Mouse (Mus musculus): Measurements from ENCODE around the gene Pcsk6. TPM values are rescaled to one million over a fixed set of nuclear protein-coding genes. Genes with fewer than 3 reads are reported as not detected.
"Not testable (repeated sequence)": the region's sequence is repeated elsewhere in the genome, so short reads cannot be mapped to it uniquely, and the experiment has no call there.

Pcsk6 gene
- polyA plus RNA-seq (2015; fragmentation: Nextera tagmentation; extraction: Ambion mirVana): 1.5 and 1.7 TPM in 2 replicates

- no peak within 1 kb of the TSS for H3K27ac ChIP-seq (replicated peaks)
- peaks cover 17% of the 10 kb centered on the region for H3K4me1 ChIP-seq
- ATAC-seq (ENCODE audit: extremely low read depth, insufficient number of reproducible peaks, low FRiP score, low TSS enrichment): 0 out of 2 replicates have a peak, but pooled peaks have one; percentile 54
- under 1% methylated on average over 82 of the region's 111 CpGs for WGBS
- no peaks in the 10 kb centered on the region for H3K9me3 ChIP-seq
- peak within 1 kb of the TSS; percentile 71 for H3K4me3 ChIP-seq
- peaks cover 96% of the 10 kb centered on the region for H3K27me3 ChIP-seq (replicated peaks)
- H3K4me2 ChIP-seq: peak within 1 kb of the TSS; percentile 98
- no peaks in the 10 kb centered on the region for H3K36me3 ChIP-seq
- H3K9ac ChIP-seq: peak within 1 kb of the TSS; percentile 85
These were observed at the start of gene Pcsk6 for GRCm38 (mm10) chr7:65861591-65862472. TSS of gene Pcsk6 (plus strand) at chr7:65861734.

- peak; percentile 25; the same call in 1 of the 2 replicates for ATAC-seq (ENCODE audit: extremely low read depth, insufficient number of reproducible peaks, low FRiP score, low TSS enrichment)
- H3K36me3 ChIP-seq: no peaks in the 10 kb centered on the region
- no peak overlapping the region for H3K27ac ChIP-seq (replicated peaks)
- no peak overlapping the region for H3K4me2 ChIP-seq
- H3K9ac ChIP-seq: no peak overlapping the region
- H3K9me3 ChIP-seq: 0 out of 2 replicates have a peak, but pooled peaks cover 9% of the 10 kb centered on the region
- WGBS: 76% methylated on average over 8 of the region's 8 CpGs
- no peaks in the 10 kb centered on the region for H3K4me1 ChIP-seq
- no peaks in the 10 kb centered on the region for H3K27me3 ChIP-seq (replicated peaks)
- no peak overlapping the region for H3K4me3 ChIP-seq
These were observed 47.8 kb upstream of the Pcsk6 start for GRCm38 (mm10) chr7:65813611-65814212.

- H3K9ac ChIP-seq: no peak overlapping the region
- 0 out of 2 replicates have a peak, but pooled peaks cover 9% of the 10 kb centered on the region for H3K9me3 ChIP-seq
- no peaks in the 10 kb centered on the region for H3K27me3 ChIP-seq (replicated peaks)
- no peaks in the 10 kb centered on the region for H3K4me1 ChIP-seq
- no peak overlapping the region for H3K27ac ChIP-seq (replicated peaks)
- 88% methylated on average over 8 of the region's 8 CpGs for WGBS
- no peak overlapping the region for H3K4me3 ChIP-seq
- no peak for ATAC-seq (ENCODE audit: extremely low read depth, insufficient number of reproducible peaks, low FRiP score, low TSS enrichment)
- no peak overlapping the region for H3K4me2 ChIP-seq
- H3K36me3 ChIP-seq: no peaks in the 10 kb centered on the region
These were observed 44.0 kb upstream of the Pcsk6 start for GRCm38 (mm10) chr7:65817564-65817963.

- no peak overlapping the region for H3K9ac ChIP-seq
- H3K27me3 ChIP-seq (replicated peaks): no peaks in the 10 kb centered on the region
- no peak overlapping the region for H3K27ac ChIP-seq (replicated peaks)
- no peaks in the 10 kb centered on the region for H3K4me1 ChIP-seq
- H3K9me3 ChIP-seq: 0 out of 2 replicates have a peak, but pooled peaks cover 9% of the 10 kb centered on the region
- no peak overlapping the region for H3K4me2 ChIP-seq
- no peak for ATAC-seq (ENCODE audit: extremely low read depth, insufficient number of reproducible peaks, low FRiP score, low TSS enrichment)
- H3K4me3 ChIP-seq: no peak overlapping the region
- no peaks in the 10 kb centered on the region for H3K36me3 ChIP-seq
- 37% methylated on average over 8 of the region's 8 CpGs for WGBS
These were observed 41.1 kb upstream of the Pcsk6 start for GRCm38 (mm10) chr7:65820391-65820790.

- H3K4me3 ChIP-seq; H3K27me3 ChIP-seq (replicated peaks); H3K9ac ChIP-seq; H3K4me1 ChIP-seq; H3K27ac ChIP-seq (replicated peaks); ATAC-seq (ENCODE audit: extremely low read depth, insufficient number of reproducible peaks, low FRiP score, low TSS enrichment); H3K36me3 ChIP-seq; H3K9me3 ChIP-seq; H3K4me2 ChIP-seq: not testable (repeated sequence)
- 72% methylated on average over 4 of the region's 4 CpGs for WGBS
These were observed 39.6 kb upstream of the Pcsk6 start for GRCm38 (mm10) chr7:65821901-65822300.

GRCm38 (mm10) chr7:65822506-65823119, 38.9 kb upstream of the Pcsk6 start:
- ATAC-seq (ENCODE audit: extremely low read depth, insufficient number of reproducible peaks, low FRiP score, low TSS enrichment): no peak
- Histone ChIP-seq H3K27me3 (replicated peaks) (no peaks in the 10 kb centered on the region), H3K9ac (no peak overlapping the region), H3K27ac (replicated peaks) (no peak overlapping the region), H3K9me3 (no peaks in the 10 kb centered on the region), H3K4me3 (no peak overlapping the region), H3K36me3 (no peaks in the 10 kb centered on the region), H3K4me2 (no peak overlapping the region), H3K4me1 (no peaks in the 10 kb centered on the region)
- 63% methylated on average over 2 of the region's 2 CpGs for WGBS

- H3K4me3 ChIP-seq: no peak overlapping the region
- ATAC-seq (ENCODE audit: extremely low read depth, insufficient number of reproducible peaks, low FRiP score, low TSS enrichment): no peak
- H3K9ac ChIP-seq: no peak overlapping the region
- no peak overlapping the region for H3K4me2 ChIP-seq
- peaks cover 18% of the 10 kb centered on the region; the same call in 1 of the 2 replicates for H3K9me3 ChIP-seq
- 85% methylated on average over 3 of the region's 3 CpGs for WGBS
- H3K36me3 ChIP-seq: no peaks in the 10 kb centered on the region
- no peak overlapping the region for H3K27ac ChIP-seq (replicated peaks)
- H3K4me1 ChIP-seq: no peaks in the 10 kb centered on the region
- H3K27me3 ChIP-seq (replicated peaks): no peaks in the 10 kb centered on the region
These were observed 21.8 kb upstream of the Pcsk6 start for GRCm38 (mm10) chr7:65839756-65840155.

GRCm38 (mm10) chr7:65843210-65843609, 18.3 kb upstream of the Pcsk6 start:
- H3K4me3 ChIP-seq: no peak overlapping the region
- no peak overlapping the region for H3K9ac ChIP-seq
- H3K36me3 ChIP-seq: no peaks in the 10 kb centered on the region
- H3K4me1 ChIP-seq: no peaks in the 10 kb centered on the region
- peaks cover 23% of the 10 kb centered on the region for H3K9me3 ChIP-seq
- peaks cover 5% of the 10 kb centered on the region; the same call in 1 of the 2 replicates for H3K27me3 ChIP-seq (replicated peaks)
- no peak for ATAC-seq (ENCODE audit: extremely low read depth, insufficient number of reproducible peaks, low FRiP score, low TSS enrichment)
- no peak overlapping the region for H3K27ac ChIP-seq (replicated peaks)
- H3K4me2 ChIP-seq: no peak overlapping the region
- WGBS: 45% methylated on average over 2 of the region's 2 CpGs

- no peaks in the 10 kb centered on the region for H3K36me3 ChIP-seq
- no peak overlapping the region for H3K27ac ChIP-seq (replicated peaks)
- no peak overlapping the region for H3K4me3 ChIP-seq
- no peak for ATAC-seq (ENCODE audit: extremely low read depth, insufficient number of reproducible peaks, low FRiP score, low TSS enrichment)
- 59% methylated on average over 7 of the region's 7 CpGs for WGBS
- H3K27me3 ChIP-seq (replicated peaks): peaks cover 97% of the 10 kb centered on the region
- H3K4me1 ChIP-seq: peaks cover 17% of the 10 kb centered on the region
- no peaks in the 10 kb centered on the region for H3K9me3 ChIP-seq
- peak overlapping the region; percentile 98 for H3K4me2 ChIP-seq
- no peak overlapping the region for H3K9ac ChIP-seq
These were observed 553 bp upstream of the Pcsk6 start for GRCm38 (mm10) chr7:65860981-65861380.

- no peak for ATAC-seq (ENCODE audit: extremely low read depth, insufficient number of reproducible peaks, low FRiP score, low TSS enrichment)
- WGBS: 3% methylated on average over 61 of the region's 61 CpGs
- Histone ChIP-seq H3K4me3 (peak overlapping the region; percentile 71), H3K4me2 (peak overlapping the region; percentile 98), H3K27me3 (replicated peaks) (peaks cover 96% of the 10 kb centered on the region), H3K9me3 (no peaks in the 10 kb centered on the region), H3K36me3 (no peaks in the 10 kb centered on the region), H3K9ac (peak overlapping the region; percentile 85), H3K27ac (replicated peaks) (no peak overlapping the region), H3K4me1 (peaks cover 17% of the 10 kb centered on the region)
These were observed 1.1 kb downstream of the Pcsk6 start for GRCm38 (mm10) chr7:65862473-65863176.

GRCm38 (mm10) chr7:65869173-65869572, 7.6 kb downstream of the Pcsk6 start:
- H3K9me3 ChIP-seq: no peaks in the 10 kb centered on the region
- 70% methylated on average over 16 of the region's 16 CpGs for WGBS
- H3K4me3 ChIP-seq: no peak overlapping the region
- no peaks in the 10 kb centered on the region for H3K36me3 ChIP-seq
- H3K4me2 ChIP-seq: no peak overlapping the region
- H3K4me1 ChIP-seq: peaks cover 42% of the 10 kb centered on the region
- peaks cover 73% of the 10 kb centered on the region for H3K27me3 ChIP-seq (replicated peaks)
- no peak for ATAC-seq (ENCODE audit: extremely low read depth, insufficient number of reproducible peaks, low FRiP score, low TSS enrichment)
- H3K9ac ChIP-seq: no peak overlapping the region
- H3K27ac ChIP-seq (replicated peaks): no peak overlapping the region
